Mouse (Mus musculus) neutrophil, adult 65 days (primary cell): ENCODE results near the gene Gprasp1. TPM values are rescaled to one million over a fixed set of nuclear protein-coding genes. Genes with fewer than 3 reads are reported as not detected.

Experiments
- total RNA-seq: library from RNA; stranded (reverse); gene quantifications from 2 replicates; pipeline ENCODE4 v1.2.4, GENCODE M21; 2023

Gprasp1 gene
- total RNA-seq: 15.9 and 16.8 TPM in 2 replicates

GRCm38 (mm10) chrX:135742304-135743055 lies at the start of gene Gprasp1, which contains the start of gene Armcx5:
TSS of gene Gprasp1 (plus strand) at chrX:135742733.
TSS of gene Armcx5 (plus strand) at chrX:135742733.

DNA sequence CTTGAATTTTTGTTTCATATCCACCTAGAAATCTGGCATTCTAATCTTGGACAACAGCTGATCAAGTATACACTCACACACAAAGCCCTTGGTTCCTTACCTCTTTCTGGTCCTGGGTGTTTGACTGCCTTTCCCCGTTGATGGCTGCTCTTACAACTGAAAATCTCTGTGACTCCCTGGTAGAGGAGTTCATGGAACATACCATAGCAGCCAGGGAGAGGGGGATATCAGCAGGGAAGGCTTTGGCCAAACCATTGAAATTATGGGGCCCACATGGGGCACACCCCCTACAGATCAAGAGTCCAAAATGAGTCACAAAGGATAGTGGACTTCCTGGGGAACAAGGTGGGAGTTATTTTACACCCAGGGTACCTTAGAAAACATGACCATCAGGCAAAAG lies 48.9 kb upstream of the Gprasp1 start, which contains the start of gene Tcp11x2:
Gene Tcp11x2, minus strand, starts transcription at position 158 of the 400 bp plus-strand sequence.

DNA sequence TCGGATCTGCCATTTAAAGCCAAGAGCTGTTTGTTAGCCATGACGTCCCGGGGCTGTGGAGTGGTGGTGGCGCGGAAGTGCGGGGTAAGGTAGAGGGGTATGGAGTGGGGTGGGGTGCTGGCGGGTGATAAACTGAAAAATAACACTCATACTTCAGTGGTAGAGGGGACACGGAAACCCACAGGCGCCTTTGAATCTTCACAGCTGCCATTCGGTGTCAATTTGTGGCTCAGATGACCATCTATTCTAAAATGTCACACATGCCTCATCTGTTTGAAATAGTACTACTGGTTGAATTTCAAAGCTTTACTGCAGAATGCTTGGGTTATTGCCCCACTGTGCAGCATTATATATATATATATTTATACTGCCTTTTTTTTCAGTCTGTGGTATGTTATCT lies 17.4 kb upstream of the Gprasp1 start, which contains the start of gene Tmsb15a:
Gene Tmsb15a, minus strand, starts transcription at position 101 of the 400 bp plus-strand sequence.

DNA sequence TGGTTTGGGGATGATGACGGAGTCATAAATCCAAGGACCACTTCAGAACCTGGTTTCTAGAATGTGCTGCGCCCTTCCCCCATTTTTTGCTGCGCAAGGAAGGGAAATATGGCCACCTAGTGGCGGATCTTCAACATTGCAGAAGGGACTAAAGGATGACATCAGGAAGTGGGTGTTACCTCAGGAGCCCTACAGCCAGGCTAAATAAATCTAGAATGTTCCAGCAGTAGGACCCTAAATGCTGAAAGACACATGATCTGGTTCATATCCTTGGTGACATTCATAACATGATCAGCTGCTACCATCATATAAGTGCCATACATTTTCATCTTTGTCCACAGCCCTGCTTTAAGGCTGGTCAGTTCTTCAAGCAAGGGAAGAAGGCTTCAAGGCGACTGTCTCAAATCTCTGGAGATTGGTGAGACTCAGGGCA lies 54.7 kb downstream of the Gprasp1 start, which contains the start of gene Bhlhb9:
Gene Bhlhb9, plus strand, starts transcription at position 383 of the 433 bp plus-strand sequence.

GRCm38 (mm10) chrX:135838521-135839360 lies 96.2 kb downstream of the Gprasp1 start, which contains the start of gene Gprasp2:
TSS of gene Gprasp2 (plus strand) at chrX:135839034.

Other genes starting within 250 kb of the Gprasp1 start
- gene AV320801, start 248.1 kb upstream of the Gprasp1 start, total RNA-seq: not detected in 2 replicates
- gene Nxf7, start 144.0 kb upstream of the Gprasp1 start, total RNA-seq: not detected in 2 replicates
- gene Prame, start 115.0 kb upstream of the Gprasp1 start, total RNA-seq: not detected in 2 replicates
- not detected in 2 replicates for gene Tcp11x2, start 48.9 kb upstream of the Gprasp1 start, total RNA-seq
- not detected in 2 replicates for gene Tmsb15a, start 17.5 kb upstream of the Gprasp1 start, total RNA-seq
- 13.2 and 14.6 TPM in 2 replicates for gene Armcx5, start within 50 bp of the Gprasp1 start, total RNA-seq
- gene Bhlhb9, start 54.9 kb downstream of the Gprasp1 start, total RNA-seq: 2.3 and 3.0 TPM in 2 replicates
- gene Gprasp2, start 96.3 kb downstream of the Gprasp1 start, total RNA-seq: 1.7 TPM in 1 of 2 replicates, not detected in the other